Mouse (Mus musculus) lung, adult 2 months (tissue): Measurements from ENCODE around the gene Trim27.

Source experiments
- CTCF ChIP-seq: fragments of 200-500 bp; IDR thresholded peaks from 2 replicates; pipeline ENCODE4 v1.5.1; 2011; ENCODE audit warnings: mild to moderate bottlenecking, low read length, control low read depth; ENCODE audit not compliant: insufficient read depth
- POLR2A ChIP-seq: fragments of 200-500 bp; IDR thresholded peaks from 2 replicates; pipeline ENCODE4 v1.6.1; 2011; ENCODE audit warnings: low read depth, mild to moderate bottlenecking, control low read depth, low read length, borderline replicate concordance; ENCODE audit errors: extremely low read depth

DNA sequence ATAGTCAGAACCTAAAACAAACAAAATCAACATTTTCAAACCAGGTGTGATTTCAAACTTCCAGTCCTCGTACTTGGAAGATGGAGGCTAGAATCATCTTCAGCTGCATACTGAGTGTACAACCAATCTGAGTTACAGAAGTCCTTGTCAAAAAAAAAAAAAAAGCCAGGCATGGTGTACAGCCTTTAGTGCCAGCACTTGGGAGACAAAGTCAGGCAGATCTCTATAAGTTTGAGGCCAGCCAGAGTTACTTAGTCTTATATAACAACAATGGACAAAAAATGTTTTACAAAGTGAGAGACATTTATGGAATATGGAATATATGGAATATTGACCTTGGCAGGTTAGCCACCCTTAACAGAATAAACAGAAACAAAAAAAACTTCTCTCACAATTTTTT, 45.1 kb downstream of the Trim27 start:
- TF ChIP-seq POLR2A = no peak
- no peak for TF ChIP-seq CTCF
